Mouse (Mus musculus): ENCODE measurements around the gene Ddx19a. TPM values are rescaled to one million over a fixed set of nuclear protein-coding genes. Genes with fewer than 3 reads are reported as not detected.

The Ddx19a gene
- polyA plus RNA-seq, 1 experiment, result 5.8 TPM

- no peaks in the 10 kb centered on the region for H3K27me3 ChIP-seq (ENCODE audit: control insufficient read depth, insufficient read depth, low read length)
- H3K27ac ChIP-seq (ENCODE audit: control insufficient read depth, insufficient read depth, low read depth, low read length), result no peak overlapping the region
- no peaks in the 10 kb centered on the region for H3K36me3 ChIP-seq (ENCODE audit: control insufficient read depth, insufficient read depth, low read length)
- H3K4me3 ChIP-seq (ENCODE audit: control insufficient read depth, low read depth, low read length), result no peak overlapping the region
- H3K4me1 ChIP-seq (ENCODE audit: control insufficient read depth, insufficient read depth, low read length), result no peaks in the 10 kb centered on the region
- TF ChIP-seq CTCF (IDR thresholded peaks at IDR 0.05; ENCODE audit: control insufficient read depth, insufficient read depth, insufficient replicate concordance, low read depth, low read length), result no peak
- TF ChIP-seq POLR2A (IDR thresholded peaks at IDR 0.05; ENCODE audit: control insufficient read depth, low read depth, low read length), result no peak
Measured at GRCm38 (mm10) chr8:110958135-110958534, 39.5 kb downstream of the Ddx19a start.

GRCm38 (mm10) chr8:110957471-110957870 lies 40.1 kb downstream of the Ddx19a start:
- Histone ChIP-seq H3K27me3 (ENCODE audit: control insufficient read depth, insufficient read depth, low read length) (no peaks in the 10 kb centered on the region), H3K36me3 (ENCODE audit: control insufficient read depth, insufficient read depth, low read length) (no peaks in the 10 kb centered on the region), H3K4me1 (ENCODE audit: control insufficient read depth, insufficient read depth, low read length) (no peaks in the 10 kb centered on the region), H3K4me3 (ENCODE audit: control insufficient read depth, low read depth, low read length) (no peak overlapping the region), H3K27ac (ENCODE audit: control insufficient read depth, insufficient read depth, low read depth, low read length) (no peak overlapping the region)
- TF ChIP-seq POLR2A (IDR thresholded peaks at IDR 0.05; ENCODE audit: control insufficient read depth, low read depth, low read length) (no peak), CTCF (IDR thresholded peaks at IDR 0.05; ENCODE audit: control insufficient read depth, insufficient read depth, insufficient replicate concordance, low read depth, low read length) (no peak)

GRCm38 (mm10) chr8:110956619-110957450 lies 40.8 kb downstream of the Ddx19a start:
- no peaks in the 10 kb centered on the region for H3K36me3 ChIP-seq (ENCODE audit: control insufficient read depth, insufficient read depth, low read length)
- no peak overlapping the region for H3K4me3 ChIP-seq (ENCODE audit: control insufficient read depth, low read depth, low read length)
- no peak overlapping the region for H3K27ac ChIP-seq (ENCODE audit: control insufficient read depth, insufficient read depth, low read depth, low read length)
- no peak for TF ChIP-seq CTCF (IDR thresholded peaks at IDR 0.05; ENCODE audit: control insufficient read depth, insufficient read depth, insufficient replicate concordance, low read depth, low read length)
- no peak for TF ChIP-seq POLR2A (IDR thresholded peaks at IDR 0.05; ENCODE audit: control insufficient read depth, low read depth, low read length)
- no peaks in the 10 kb centered on the region for H3K27me3 ChIP-seq (ENCODE audit: control insufficient read depth, insufficient read depth, low read length)
- no peaks in the 10 kb centered on the region for H3K4me1 ChIP-seq (ENCODE audit: control insufficient read depth, insufficient read depth, low read length)

GRCm38 (mm10) chr8:110954776-110955175 lies 42.8 kb downstream of the Ddx19a start:
- Histone ChIP-seq H3K4me3 (ENCODE audit: control insufficient read depth, low read depth, low read length) (no peak overlapping the region), H3K36me3 (ENCODE audit: control insufficient read depth, insufficient read depth, low read length) (no peaks in the 10 kb centered on the region), H3K27ac (ENCODE audit: control insufficient read depth, insufficient read depth, low read depth, low read length) (no peak overlapping the region), H3K4me1 (ENCODE audit: control insufficient read depth, insufficient read depth, low read length) (peaks cover 4% of the 10 kb centered on the region), H3K27me3 (ENCODE audit: control insufficient read depth, insufficient read depth, low read length) (no peaks in the 10 kb centered on the region)
- TF ChIP-seq POLR2A (IDR thresholded peaks at IDR 0.05; ENCODE audit: control insufficient read depth, low read depth, low read length) (no peak), CTCF (IDR thresholded peaks at IDR 0.05; ENCODE audit: control insufficient read depth, insufficient read depth, insufficient replicate concordance, low read depth, low read length) (no peak)

GRCm38 (mm10) chr8:110950065-110950484 lies 47.5 kb downstream of the Ddx19a start:
- peaks cover 6% of the 10 kb centered on the region for H3K4me1 ChIP-seq (ENCODE audit: control insufficient read depth, insufficient read depth, low read length)
- no peaks in the 10 kb centered on the region for H3K36me3 ChIP-seq (ENCODE audit: control insufficient read depth, insufficient read depth, low read length)
- no peak for TF ChIP-seq CTCF (IDR thresholded peaks at IDR 0.05; ENCODE audit: control insufficient read depth, insufficient read depth, insufficient replicate concordance, low read depth, low read length)
- TF ChIP-seq POLR2A (IDR thresholded peaks at IDR 0.05; ENCODE audit: control insufficient read depth, low read depth, low read length), result no peak
- peak overlapping the region; percentile 61 for H3K4me3 ChIP-seq (ENCODE audit: control insufficient read depth, low read depth, low read length)
- H3K27me3 ChIP-seq (ENCODE audit: control insufficient read depth, insufficient read depth, low read length), result no peaks in the 10 kb centered on the region
- H3K27ac ChIP-seq (ENCODE audit: control insufficient read depth, insufficient read depth, low read depth, low read length), result no peak overlapping the region

- Histone ChIP-seq H3K27me3 (ENCODE audit: control insufficient read depth, insufficient read depth, low read length) (no peaks in the 10 kb centered on the region), H3K4me3 (ENCODE audit: control insufficient read depth, low read depth, low read length) (no peak overlapping the region), H3K36me3 (ENCODE audit: control insufficient read depth, insufficient read depth, low read length) (no peaks in the 10 kb centered on the region), H3K4me1 (ENCODE audit: control insufficient read depth, insufficient read depth, low read length) (peaks cover 8% of the 10 kb centered on the region), H3K27ac (ENCODE audit: control insufficient read depth, insufficient read depth, low read depth, low read length) (no peak overlapping the region)
- TF ChIP-seq CTCF (IDR thresholded peaks at IDR 0.05; ENCODE audit: control insufficient read depth, insufficient read depth, insufficient replicate concordance, low read depth, low read length) (no peak), POLR2A (IDR thresholded peaks at IDR 0.05; ENCODE audit: control insufficient read depth, low read depth, low read length) (no peak)
Measured at GRCm38 (mm10) chr8:110945716-110946115, 51.9 kb downstream of the Ddx19a start.

GRCm38 (mm10) chr8:110944276-110944876 lies 53.2 kb downstream of the Ddx19a start:
- TF ChIP-seq POLR2A (IDR thresholded peaks at IDR 0.05; ENCODE audit: control insufficient read depth, low read depth, low read length) (no peak), CTCF (IDR thresholded peaks at IDR 0.05; ENCODE audit: control insufficient read depth, insufficient read depth, insufficient replicate concordance, low read depth, low read length) (no peak)
- H3K4me3 ChIP-seq (ENCODE audit: control insufficient read depth, low read depth, low read length), result no peak overlapping the region
- peaks cover 5% of the 10 kb centered on the region for H3K4me1 ChIP-seq (ENCODE audit: control insufficient read depth, insufficient read depth, low read length)
- H3K27ac ChIP-seq (ENCODE audit: control insufficient read depth, insufficient read depth, low read depth, low read length), result no peak overlapping the region
- H3K36me3 ChIP-seq (ENCODE audit: control insufficient read depth, insufficient read depth, low read length), result no peaks in the 10 kb centered on the region
- no peaks in the 10 kb centered on the region for H3K27me3 ChIP-seq (ENCODE audit: control insufficient read depth, insufficient read depth, low read length)

Data from testis, adult 2 months (tissue).